Mouse (Mus musculus): ENCODE data around the gene Fmo4. TPM values are rescaled to one million over a fixed set of nuclear protein-coding genes. Genes with fewer than 3 reads are reported as not detected.
"Not testable (repeated sequence)": the region's sequence is repeated elsewhere in the genome, so short reads cannot be mapped to it uniquely, and the experiment has no call there.

Gene Fmo4
- polyA plus RNA-seq, 1 experiment: not detected

- H3K27ac ChIP-seq (ENCODE audit: insufficient read depth, low read length): no peak overlapping the region
- no peak for TF ChIP-seq CTCF (IDR thresholded peaks at IDR 0.05; ENCODE audit: borderline replicate concordance, insufficient read depth, low read length)
- TF ChIP-seq POLR2A (IDR thresholded peaks at IDR 0.05; ENCODE audit: low read depth, low read length): no peak
- H3K4me1 ChIP-seq (ENCODE audit: control insufficient read depth, insufficient read depth, low read length): no peaks in the 10 kb centered on the region
- H3K4me3 ChIP-seq (ENCODE audit: insufficient read depth, low read length): no peak overlapping the region
Measured at GRCm38 (mm10) chr1:162807441-162807840, 6.3 kb downstream of the Fmo4 start.

- Histone ChIP-seq H3K27ac (ENCODE audit: insufficient read depth, low read length) (no peak overlapping the region), H3K4me3 (ENCODE audit: insufficient read depth, low read length) (no peak overlapping the region), H3K4me1 (ENCODE audit: control insufficient read depth, insufficient read depth, low read length) (no peaks in the 10 kb centered on the region)
- TF ChIP-seq POLR2A (IDR thresholded peaks at IDR 0.05; ENCODE audit: low read depth, low read length) (no peak), CTCF (IDR thresholded peaks at IDR 0.05; ENCODE audit: borderline replicate concordance, insufficient read depth, low read length) (peak; percentile 15; the same call in 1 of the 2 replicates)
Measured at GRCm38 (mm10) chr1:162805011-162805410, 8.8 kb downstream of the Fmo4 start.

GRCm38 (mm10) chr1:162796441-162796840, 17.3 kb downstream of the Fmo4 start:
- Histone ChIP-seq H3K4me3 (ENCODE audit: insufficient read depth, low read length) (no peak overlapping the region), H3K27ac (ENCODE audit: insufficient read depth, low read length) (no peak overlapping the region), H3K4me1 (ENCODE audit: control insufficient read depth, insufficient read depth, low read length) (peaks cover 2% of the 10 kb centered on the region; the same call in 1 of the 2 replicates)
- TF ChIP-seq POLR2A (IDR thresholded peaks at IDR 0.05; ENCODE audit: low read depth, low read length) (no peak), CTCF (IDR thresholded peaks at IDR 0.05; ENCODE audit: borderline replicate concordance, insufficient read depth, low read length) (no peak)

GRCm38 (mm10) chr1:162792306-162793044, 21.3 kb downstream of the Fmo4 start:
- peaks cover 2% of the 10 kb centered on the region; the same call in 1 of the 2 replicates for H3K4me1 ChIP-seq (ENCODE audit: control insufficient read depth, insufficient read depth, low read length)
- H3K4me3 ChIP-seq (ENCODE audit: insufficient read depth, low read length): no peak overlapping the region
- H3K27ac ChIP-seq (ENCODE audit: insufficient read depth, low read length): no peak overlapping the region
- no peak for TF ChIP-seq CTCF (IDR thresholded peaks at IDR 0.05; ENCODE audit: borderline replicate concordance, insufficient read depth, low read length)
- no peak for TF ChIP-seq POLR2A (IDR thresholded peaks at IDR 0.05; ENCODE audit: low read depth, low read length)

DNA sequence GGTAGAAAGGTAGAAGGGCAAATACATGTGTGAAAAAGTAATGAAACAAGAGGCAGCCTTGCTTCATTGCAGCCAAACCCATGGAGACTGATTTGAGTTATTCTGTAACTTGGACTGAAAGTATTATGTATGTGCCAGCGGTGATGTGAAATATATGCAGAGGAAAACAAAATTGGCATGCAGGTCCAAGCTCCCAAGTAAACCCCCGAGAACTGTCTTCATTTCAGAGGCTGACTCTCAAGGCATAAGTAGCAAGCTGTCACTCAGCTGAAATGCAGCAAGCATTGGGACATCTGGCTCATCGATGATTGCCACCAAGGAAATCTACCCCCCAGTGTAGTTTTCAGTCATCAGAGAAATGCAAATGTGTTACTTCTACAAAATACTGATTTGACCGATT, 28.6 kb downstream of the Fmo4 start:
- H3K4me3 ChIP-seq (ENCODE audit: insufficient read depth, low read length): no peak overlapping the region
- TF ChIP-seq POLR2A (IDR thresholded peaks at IDR 0.05; ENCODE audit: low read depth, low read length) (no peak), CTCF (IDR thresholded peaks at IDR 0.05; ENCODE audit: borderline replicate concordance, insufficient read depth, low read length) (no peak)
- no peaks in the 10 kb centered on the region for H3K4me1 ChIP-seq (ENCODE audit: control insufficient read depth, insufficient read depth, low read length)
- no peak overlapping the region for H3K27ac ChIP-seq (ENCODE audit: insufficient read depth, low read length)

GRCm38 (mm10) chr1:162783669-162784248, 30.0 kb downstream of the Fmo4 start:
- TF ChIP-seq POLR2A (IDR thresholded peaks at IDR 0.05; ENCODE audit: low read depth, low read length) (no peak), CTCF (IDR thresholded peaks at IDR 0.05; ENCODE audit: borderline replicate concordance, insufficient read depth, low read length) (no peak)
- Histone ChIP-seq H3K27ac (ENCODE audit: insufficient read depth, low read length) (no peak overlapping the region), H3K4me1 (ENCODE audit: control insufficient read depth, insufficient read depth, low read length) (no peaks in the 10 kb centered on the region), H3K4me3 (ENCODE audit: insufficient read depth, low read length) (no peak overlapping the region)

DNA sequence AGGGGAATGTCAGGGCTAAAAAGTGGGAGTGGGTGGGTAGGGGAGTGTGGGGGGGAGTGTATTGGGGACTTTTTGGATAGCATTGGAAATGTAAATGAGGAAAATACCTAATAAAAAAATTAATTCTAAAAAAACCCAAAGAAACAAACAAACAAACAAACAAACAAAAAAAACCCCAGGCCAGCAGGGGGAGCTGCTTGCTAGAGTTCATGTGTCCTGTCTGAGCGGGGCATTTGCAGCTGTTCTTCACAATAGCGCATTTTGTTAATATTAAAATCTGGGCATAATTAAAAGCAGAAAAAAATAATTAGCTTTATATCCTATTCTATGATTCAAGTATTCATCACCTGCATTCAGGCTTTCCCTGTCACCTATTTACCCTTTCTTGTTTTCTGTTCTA, 32.7 kb downstream of the Fmo4 start:
- H3K4me3 ChIP-seq (ENCODE audit: insufficient read depth, low read length); H3K4me1 ChIP-seq (ENCODE audit: control insufficient read depth, insufficient read depth, low read length); H3K27ac ChIP-seq (ENCODE audit: insufficient read depth, low read length): not testable (repeated sequence)

- TF ChIP-seq CTCF (IDR thresholded peaks at IDR 0.05; ENCODE audit: borderline replicate concordance, insufficient read depth, low read length) (no peak), POLR2A (IDR thresholded peaks at IDR 0.05; ENCODE audit: low read depth, low read length) (no peak)
- H3K27ac ChIP-seq (ENCODE audit: insufficient read depth, low read length): no peak overlapping the region
Measured at GRCm38 (mm10) chr1:162777943-162778538, 35.7 kb downstream of the Fmo4 start.

GRCm38 (mm10) chr1:162773661-162774060, 40.1 kb downstream of the Fmo4 start:
- Histone ChIP-seq H3K4me3 (ENCODE audit: insufficient read depth, low read length) (no peak overlapping the region), H3K27ac (ENCODE audit: insufficient read depth, low read length) (no peak overlapping the region), H3K4me1 (ENCODE audit: control insufficient read depth, insufficient read depth, low read length) (no peaks in the 10 kb centered on the region)
- no peak for TF ChIP-seq CTCF (IDR thresholded peaks at IDR 0.05; ENCODE audit: borderline replicate concordance, insufficient read depth, low read length)

More at GRCm38 (mm10) chr1:162777943-162778538, 35.7 kb downstream of the Fmo4 start:
- Histone ChIP-seq H3K4me1 (ENCODE audit: control insufficient read depth, insufficient read depth, low read length) (no peaks in the 10 kb centered on the region), H3K4me3 (ENCODE audit: insufficient read depth, low read length) (no peak overlapping the region)
